Mouse (Mus musculus): ENCODE data around the gene Pitpnm3. TPM values are rescaled to one million over a fixed set of nuclear protein-coding genes. Genes with fewer than 3 reads are reported as not detected.
A peak's percentile ranks its signal among the peaks of the same experiment; 100 is the strongest.

Pitpnm3 gene
- polyA plus RNA-seq, 1 experiment from 2014 or later: 6.4 TPM

GRCm38 (mm10) chr11:72113296-72113695 lies 22.3 kb downstream of the Pitpnm3 start:
- Histone ChIP-seq H3K9ac (replicated peaks; ENCODE audit: low read depth, low read length) (no peak overlapping the region), H3K27ac (ENCODE audit: low read depth, low read length) (no peak overlapping the region), H3K36me3 (ENCODE audit: control insufficient read depth, insufficient read depth, low read length) (no peaks in the 10 kb centered on the region), H3K4me3 (ENCODE audit: low read depth, low read length) (no peak overlapping the region), H3K4me2 (ENCODE audit: low read depth, low read length) (no peak overlapping the region), H3K27me3 (ENCODE audit: control insufficient read depth, insufficient read depth, low read length) (no peaks in the 10 kb centered on the region), H3K9me3 (ENCODE audit: control insufficient read depth, low read length) (no peaks in the 10 kb centered on the region), H3K4me1 (ENCODE audit: control insufficient read depth, insufficient read depth, low read length) (no peaks in the 10 kb centered on the region)
- no peak for ATAC-seq (ENCODE audit: low read depth)
- WGBS: 69% methylated on average over 4 of the region's 4 CpGs

DNA sequence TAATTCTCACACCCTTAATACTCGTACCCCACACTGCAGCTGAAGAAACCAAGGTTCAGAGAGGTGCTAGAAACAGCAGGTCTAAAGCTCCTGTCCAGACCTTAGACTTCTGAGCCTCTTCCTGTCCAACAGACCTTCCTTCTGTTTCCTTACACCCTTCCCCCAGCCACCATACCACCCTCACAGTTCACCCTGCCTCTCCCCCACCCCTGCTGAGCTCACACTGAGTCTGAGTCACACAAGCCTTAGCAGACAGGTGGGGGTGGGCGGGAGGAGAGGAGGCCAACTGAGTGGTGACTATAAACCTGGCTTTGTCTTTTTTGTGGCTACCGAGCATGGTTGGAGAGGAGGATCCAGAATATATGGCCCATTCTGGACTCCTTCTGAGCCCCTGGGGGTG lies 24.9 kb downstream of the Pitpnm3 start:
- Histone ChIP-seq H3K4me3 (ENCODE audit: low read depth, low read length) (no peak overlapping the region), H3K27me3 (ENCODE audit: control insufficient read depth, insufficient read depth, low read length) (no peaks in the 10 kb centered on the region), H3K4me1 (ENCODE audit: control insufficient read depth, insufficient read depth, low read length) (no peaks in the 10 kb centered on the region), H3K9me3 (ENCODE audit: control insufficient read depth, low read length) (no peaks in the 10 kb centered on the region), H3K27ac (ENCODE audit: low read depth, low read length) (no peak overlapping the region), H3K9ac (replicated peaks; ENCODE audit: low read depth, low read length) (no peak overlapping the region), H3K4me2 (ENCODE audit: low read depth, low read length) (no peak overlapping the region), H3K36me3 (ENCODE audit: control insufficient read depth, insufficient read depth, low read length) (no peaks in the 10 kb centered on the region)
- ATAC-seq (ENCODE audit: low read depth): no peak
- 32% methylated on average over 3 of the region's 3 CpGs for WGBS

GRCm38 (mm10) chr11:72104223-72104622 lies 31.4 kb downstream of the Pitpnm3 start:
- no peaks in the 10 kb centered on the region for H3K36me3 ChIP-seq (ENCODE audit: control insufficient read depth, insufficient read depth, low read length)
- no peak overlapping the region for H3K4me2 ChIP-seq (ENCODE audit: low read depth, low read length)
- no peak overlapping the region for H3K4me3 ChIP-seq (ENCODE audit: low read depth, low read length)
- no peaks in the 10 kb centered on the region for H3K9me3 ChIP-seq (ENCODE audit: control insufficient read depth, low read length)
- H3K9ac ChIP-seq (replicated peaks; ENCODE audit: low read depth, low read length): no peak overlapping the region
- WGBS: 76% methylated on average over 8 of the region's 8 CpGs
- peak overlapping the region; percentile 67 for H3K27ac ChIP-seq (ENCODE audit: low read depth, low read length)
- 0 out of 2 replicates have a peak, but pooled peaks cover 2% of the 10 kb centered on the region for H3K4me1 ChIP-seq (ENCODE audit: control insufficient read depth, insufficient read depth, low read length)
- no peaks in the 10 kb centered on the region for H3K27me3 ChIP-seq (ENCODE audit: control insufficient read depth, insufficient read depth, low read length)
- no peak for ATAC-seq (ENCODE audit: low read depth)

DNA sequence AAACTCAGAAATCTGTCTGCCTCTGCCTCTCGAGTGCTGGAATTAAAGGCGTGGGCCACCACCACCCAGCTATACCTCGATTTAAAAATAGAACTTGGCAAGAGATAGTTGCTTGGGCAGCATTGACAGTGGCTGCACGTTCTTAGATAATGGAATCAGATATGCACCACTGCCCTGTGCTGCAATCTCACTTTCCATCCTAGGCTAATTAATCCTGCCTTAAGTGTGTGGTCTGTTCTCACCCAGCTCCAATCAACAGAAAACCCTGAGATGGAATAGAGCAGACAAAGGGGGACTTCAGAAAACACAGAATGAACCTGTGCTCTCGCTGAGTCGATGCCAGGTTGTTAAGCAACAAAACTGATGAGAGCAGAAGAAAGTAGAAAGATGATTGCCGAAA lies 32.0 kb downstream of the Pitpnm3 start:
- ATAC-seq (ENCODE audit: low read depth): peak; percentile 60
- Histone ChIP-seq H3K27ac (ENCODE audit: low read depth, low read length) (peak overlapping the region; percentile 67), H3K4me2 (ENCODE audit: low read depth, low read length) (no peak overlapping the region)

GRCm38 (mm10) chr11:72100996-72101395 lies 34.6 kb downstream of the Pitpnm3 start:
- Histone ChIP-seq H3K9ac (replicated peaks; ENCODE audit: low read depth, low read length) (no peak overlapping the region), H3K27me3 (ENCODE audit: control insufficient read depth, insufficient read depth, low read length) (no peaks in the 10 kb centered on the region), H3K4me2 (ENCODE audit: low read depth, low read length) (no peak overlapping the region), H3K27ac (ENCODE audit: low read depth, low read length) (no peak overlapping the region), H3K9me3 (ENCODE audit: control insufficient read depth, low read length) (no peaks in the 10 kb centered on the region), H3K4me1 (ENCODE audit: control insufficient read depth, insufficient read depth, low read length) (0 out of 2 replicates have a peak, but pooled peaks cover 4% of the 10 kb centered on the region), H3K4me3 (ENCODE audit: low read depth, low read length) (no peak overlapping the region), H3K36me3 (ENCODE audit: control insufficient read depth, insufficient read depth, low read length) (no peaks in the 10 kb centered on the region)
- no peak for ATAC-seq (ENCODE audit: low read depth)
- 91% methylated on average over 4 of the region's 4 CpGs for WGBS

More for the DNA sequence above, 32.0 kb downstream of the Pitpnm3 start:
- H3K9ac ChIP-seq (replicated peaks; ENCODE audit: low read depth, low read length): no peak overlapping the region
- no peaks in the 10 kb centered on the region for H3K9me3 ChIP-seq (ENCODE audit: control insufficient read depth, low read length)
- no peaks in the 10 kb centered on the region for H3K36me3 ChIP-seq (ENCODE audit: control insufficient read depth, insufficient read depth, low read length)
- H3K27me3 ChIP-seq (ENCODE audit: control insufficient read depth, insufficient read depth, low read length): no peaks in the 10 kb centered on the region
- H3K4me3 ChIP-seq (ENCODE audit: low read depth, low read length): no peak overlapping the region
- WGBS: 53% methylated on average over 7 of the region's 7 CpGs
- H3K4me1 ChIP-seq (ENCODE audit: control insufficient read depth, insufficient read depth, low read length): 0 out of 2 replicates have a peak, but pooled peaks cover 4% of the 10 kb centered on the region

- H3K4me1 ChIP-seq (ENCODE audit: control insufficient read depth, insufficient read depth, low read length): 0 out of 2 replicates have a peak, but pooled peaks cover 4% of the 10 kb centered on the region
- H3K9ac ChIP-seq (replicated peaks; ENCODE audit: low read depth, low read length): no peak overlapping the region
- H3K9me3 ChIP-seq (ENCODE audit: control insufficient read depth, low read length): no peaks in the 10 kb centered on the region
- no peak overlapping the region for H3K27ac ChIP-seq (ENCODE audit: low read depth, low read length)
- H3K27me3 ChIP-seq (ENCODE audit: control insufficient read depth, insufficient read depth, low read length): no peaks in the 10 kb centered on the region
- 65% methylated on average over 4 of the region's 4 CpGs for WGBS
- no peak for ATAC-seq (ENCODE audit: low read depth)
- H3K36me3 ChIP-seq (ENCODE audit: control insufficient read depth, insufficient read depth, low read length): no peaks in the 10 kb centered on the region
- no peak overlapping the region for H3K4me3 ChIP-seq (ENCODE audit: low read depth, low read length)
- no peak overlapping the region for H3K4me2 ChIP-seq (ENCODE audit: low read depth, low read length)
Measured at GRCm38 (mm10) chr11:72099181-72099580, 36.4 kb downstream of the Pitpnm3 start.

GRCm38 (mm10) chr11:72098027-72098426 lies 37.6 kb downstream of the Pitpnm3 start:
- H3K27me3 ChIP-seq (ENCODE audit: control insufficient read depth, insufficient read depth, low read length): no peaks in the 10 kb centered on the region
- 0 out of 2 replicates have a peak, but pooled peaks cover 4% of the 10 kb centered on the region for H3K4me1 ChIP-seq (ENCODE audit: control insufficient read depth, insufficient read depth, low read length)
- 74% methylated on average over 3 of the region's 3 CpGs for WGBS
- H3K4me2 ChIP-seq (ENCODE audit: low read depth, low read length): no peak overlapping the region
- no peak for ATAC-seq (ENCODE audit: low read depth)
- H3K9ac ChIP-seq (replicated peaks; ENCODE audit: low read depth, low read length): no peak overlapping the region
- no peak overlapping the region for H3K4me3 ChIP-seq (ENCODE audit: low read depth, low read length)
- no peak overlapping the region for H3K27ac ChIP-seq (ENCODE audit: low read depth, low read length)
- no peaks in the 10 kb centered on the region for H3K36me3 ChIP-seq (ENCODE audit: control insufficient read depth, insufficient read depth, low read length)
- H3K9me3 ChIP-seq (ENCODE audit: control insufficient read depth, low read length): no peaks in the 10 kb centered on the region

- Histone ChIP-seq H3K9ac (replicated peaks; ENCODE audit: low read depth, low read length) (no peak overlapping the region), H3K4me1 (ENCODE audit: control insufficient read depth, insufficient read depth, low read length) (0 out of 2 replicates have a peak, but pooled peaks cover 4% of the 10 kb centered on the region), H3K4me3 (ENCODE audit: low read depth, low read length) (no peak overlapping the region), H3K36me3 (ENCODE audit: control insufficient read depth, insufficient read depth, low read length) (no peaks in the 10 kb centered on the region), H3K27ac (ENCODE audit: low read depth, low read length) (no peak overlapping the region), H3K27me3 (ENCODE audit: control insufficient read depth, insufficient read depth, low read length) (no peaks in the 10 kb centered on the region), H3K4me2 (ENCODE audit: low read depth, low read length) (no peak overlapping the region), H3K9me3 (ENCODE audit: control insufficient read depth, low read length) (no peaks in the 10 kb centered on the region)
- WGBS: 21% methylated on average over 3 of the region's 3 CpGs
- no peak for ATAC-seq (ENCODE audit: low read depth)
Measured at GRCm38 (mm10) chr11:72095994-72096393, 39.6 kb downstream of the Pitpnm3 start.

DNA sequence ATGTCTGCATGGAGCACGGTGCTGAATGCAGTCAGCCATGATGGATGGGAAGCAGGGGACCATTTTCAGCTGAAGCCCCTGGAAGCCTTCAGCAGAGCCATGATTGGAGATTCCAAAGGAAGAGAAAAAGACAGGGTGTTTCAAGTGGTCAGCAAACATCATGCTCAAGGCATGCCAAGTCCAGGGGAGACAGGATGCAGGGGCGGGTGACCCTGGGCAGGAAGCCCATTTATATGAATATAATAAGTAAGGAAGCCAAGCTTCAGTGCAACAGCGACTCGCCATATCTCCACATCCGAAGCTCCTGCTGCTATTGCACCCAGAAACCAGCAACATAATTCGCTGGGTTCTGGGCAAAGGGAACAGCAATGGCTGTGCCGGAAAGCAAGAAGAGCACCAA lies 41.1 kb downstream of the Pitpnm3 start:
- Histone ChIP-seq H3K36me3 (ENCODE audit: control insufficient read depth, insufficient read depth, low read length) (no peaks in the 10 kb centered on the region), H3K4me1 (ENCODE audit: control insufficient read depth, insufficient read depth, low read length) (0 out of 2 replicates have a peak, but pooled peaks cover 4% of the 10 kb centered on the region), H3K27ac (ENCODE audit: low read depth, low read length) (no peak overlapping the region), H3K4me3 (ENCODE audit: low read depth, low read length) (no peak overlapping the region), H3K27me3 (ENCODE audit: control insufficient read depth, insufficient read depth, low read length) (no peaks in the 10 kb centered on the region), H3K9ac (replicated peaks; ENCODE audit: low read depth, low read length) (no peak overlapping the region), H3K9me3 (ENCODE audit: control insufficient read depth, low read length) (no peaks in the 10 kb centered on the region), H3K4me2 (ENCODE audit: low read depth, low read length) (no peak overlapping the region)
- no peak for ATAC-seq (ENCODE audit: low read depth)
- 79% methylated on average over 7 of the region's 7 CpGs for WGBS

Data from neural tube, embryonic 14.5 days (tissue).